Mouse (Mus musculus): ENCODE measurements around the gene Kcnj6. TPM values are rescaled to one million over a fixed set of nuclear protein-coding genes. Genes with fewer than 3 reads are reported as not detected.

Gene Kcnj6
- polyA plus RNA-seq, 1 experiment, result not detected

DNA sequence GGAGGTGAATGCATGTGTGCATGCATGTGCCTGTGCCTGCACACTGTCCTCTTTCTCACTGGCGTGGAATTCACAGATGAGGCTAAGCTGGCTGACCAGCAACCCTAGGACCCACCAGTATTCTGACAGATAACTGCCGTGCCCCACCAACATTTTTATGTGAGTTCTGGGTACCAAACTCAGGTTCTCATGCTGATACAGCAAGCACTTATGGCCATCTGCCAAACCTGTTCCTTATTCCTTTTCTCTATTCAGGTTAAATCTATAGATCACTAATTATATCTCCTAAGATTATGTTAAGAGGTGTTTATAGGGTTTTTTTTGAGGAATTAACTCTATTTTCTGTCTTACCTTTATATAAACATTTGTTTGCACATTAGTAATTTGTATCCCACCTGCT, 29.0 kb downstream of the Kcnj6 start:
- H3K36me3 ChIP-seq (ENCODE audit: control insufficient read depth, insufficient read depth), result no peaks in the 10 kb centered on the region
- H3K79me2 ChIP-seq (ENCODE audit: control insufficient read depth, insufficient read depth), result no peaks in the 10 kb centered on the region
- H3K4me3 ChIP-seq (ENCODE audit: insufficient read depth, poor library complexity, severe bottlenecking), result no peak overlapping the region
- H3K79me3 ChIP-seq (ENCODE audit: low read depth), result no peaks in the 10 kb centered on the region
- no peak overlapping the region for H3ac ChIP-seq (ENCODE audit: control insufficient read depth, insufficient read length, low read depth)
- H3K27me3 ChIP-seq (ENCODE audit: control insufficient read depth, insufficient read depth, insufficient read length), result peaks cover 3% of the 10 kb centered on the region
- TF ChIP-seq MYOG (IDR thresholded peaks at IDR 0.05; ENCODE audit: control insufficient read depth, extremely low read depth, insufficient read length) (no peak), CTCF (IDR thresholded peaks at IDR 0.05; ENCODE audit: control insufficient read depth, insufficient read depth, insufficient read length) (no peak), FOSL1 (IDR thresholded peaks at IDR 0.05; ENCODE audit: insufficient read depth, low read length, poor library complexity, severe bottlenecking) (no peak), CEBPB (IDR thresholded peaks at IDR 0.05; ENCODE audit: low read depth) (no peak), MAX (IDR thresholded peaks at IDR 0.05) (no peak), MYOD1 (IDR thresholded peaks at IDR 0.05; ENCODE audit: control insufficient read depth, insufficient read length, low read depth) (no peak), USF1 (IDR thresholded peaks at IDR 0.05; ENCODE audit: low read depth) (no peak)

DNA sequence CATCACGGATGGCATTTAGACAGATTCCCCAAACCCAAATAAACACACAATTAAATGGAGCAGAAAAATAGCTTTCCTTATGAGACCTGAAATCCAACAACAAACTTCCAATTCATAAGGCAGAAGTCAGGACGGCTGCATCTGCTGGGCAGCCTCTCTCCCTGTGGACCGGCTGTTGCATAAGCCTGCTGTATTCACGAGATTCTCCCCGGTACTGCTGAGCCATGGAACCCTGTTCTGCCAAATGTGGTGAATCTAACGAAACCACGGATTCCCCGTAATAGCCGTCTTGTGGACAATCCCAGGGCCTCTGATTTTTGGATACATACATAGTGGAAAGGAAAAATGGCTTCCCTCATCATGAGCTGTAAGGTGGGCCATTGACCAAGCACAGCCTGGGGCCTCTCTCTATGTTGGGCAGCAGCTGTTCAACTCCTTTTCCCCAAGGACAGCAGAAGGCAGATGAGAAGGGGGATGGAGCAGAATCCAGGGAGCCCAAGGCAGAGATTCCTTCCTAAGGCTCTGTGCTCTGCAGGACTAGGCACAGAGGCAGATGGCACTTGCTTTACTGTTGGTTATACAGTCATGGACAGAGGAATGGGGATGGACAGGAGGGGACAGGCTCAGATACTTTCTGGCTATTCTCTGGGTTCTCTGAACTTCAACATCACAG, 40.2 kb downstream of the Kcnj6 start:
- no peaks in the 10 kb centered on the region for H3K27me3 ChIP-seq (ENCODE audit: control insufficient read depth, insufficient read depth, insufficient read length)
- H3K79me3 ChIP-seq (ENCODE audit: low read depth), result no peaks in the 10 kb centered on the region
- no peak overlapping the region for H3K4me3 ChIP-seq (ENCODE audit: insufficient read depth, poor library complexity, severe bottlenecking)
- H3K79me2 ChIP-seq (ENCODE audit: control insufficient read depth, insufficient read depth), result no peaks in the 10 kb centered on the region
- TF ChIP-seq CEBPB (IDR thresholded peaks at IDR 0.05; ENCODE audit: low read depth) (no peak), USF1 (IDR thresholded peaks at IDR 0.05; ENCODE audit: low read depth) (no peak), MYOD1 (IDR thresholded peaks at IDR 0.05; ENCODE audit: control insufficient read depth, insufficient read length, low read depth) (no peak), FOSL1 (IDR thresholded peaks at IDR 0.05; ENCODE audit: insufficient read depth, low read length, poor library complexity, severe bottlenecking) (no peak), MYOG (IDR thresholded peaks at IDR 0.05; ENCODE audit: control insufficient read depth, extremely low read depth, insufficient read length) (no peak), CTCF (IDR thresholded peaks at IDR 0.05; ENCODE audit: control insufficient read depth, insufficient read depth, insufficient read length) (no peak), MAX (IDR thresholded peaks at IDR 0.05) (no peak)
- no peak overlapping the region for H3ac ChIP-seq (ENCODE audit: control insufficient read depth, insufficient read length, low read depth)
- no peaks in the 10 kb centered on the region for H3K36me3 ChIP-seq (ENCODE audit: control insufficient read depth, insufficient read depth)

GRCm38 (mm10) chr16:94956410-94956809, 41.1 kb downstream of the Kcnj6 start:
- Histone ChIP-seq H3K36me3 (ENCODE audit: control insufficient read depth, insufficient read depth) (no peaks in the 10 kb centered on the region), H3K4me3 (ENCODE audit: insufficient read depth, poor library complexity, severe bottlenecking) (no peak overlapping the region), H3K79me2 (ENCODE audit: control insufficient read depth, insufficient read depth) (no peaks in the 10 kb centered on the region), H3K27me3 (ENCODE audit: control insufficient read depth, insufficient read depth, insufficient read length) (no peaks in the 10 kb centered on the region), H3ac (ENCODE audit: control insufficient read depth, insufficient read length, low read depth) (no peak overlapping the region), H3K79me3 (ENCODE audit: low read depth) (no peaks in the 10 kb centered on the region)
- TF ChIP-seq MYOD1 (IDR thresholded peaks at IDR 0.05; ENCODE audit: control insufficient read depth, insufficient read length, low read depth) (no peak), CTCF (IDR thresholded peaks at IDR 0.05; ENCODE audit: control insufficient read depth, insufficient read depth, insufficient read length) (no peak), USF1 (IDR thresholded peaks at IDR 0.05; ENCODE audit: low read depth) (no peak), MYOG (IDR thresholded peaks at IDR 0.05; ENCODE audit: control insufficient read depth, extremely low read depth, insufficient read length) (no peak), FOSL1 (IDR thresholded peaks at IDR 0.05; ENCODE audit: insufficient read depth, low read length, poor library complexity, severe bottlenecking) (no peak), MAX (IDR thresholded peaks at IDR 0.05) (no peak), CEBPB (IDR thresholded peaks at IDR 0.05; ENCODE audit: low read depth) (no peak)

- Histone ChIP-seq H3K79me3 (ENCODE audit: low read depth) (no peaks in the 10 kb centered on the region), H3ac (ENCODE audit: control insufficient read depth, insufficient read length, low read depth) (no peak overlapping the region), H3K36me3 (ENCODE audit: control insufficient read depth, insufficient read depth) (no peaks in the 10 kb centered on the region), H3K4me3 (ENCODE audit: insufficient read depth, poor library complexity, severe bottlenecking) (no peak overlapping the region), H3K79me2 (ENCODE audit: control insufficient read depth, insufficient read depth) (no peaks in the 10 kb centered on the region), H3K27me3 (ENCODE audit: control insufficient read depth, insufficient read depth, insufficient read length) (no peaks in the 10 kb centered on the region)
- no peak for TF ChIP-seq FOSL1 (IDR thresholded peaks at IDR 0.05; ENCODE audit: insufficient read depth, low read length, poor library complexity, severe bottlenecking)
- TF ChIP-seq CEBPB (IDR thresholded peaks at IDR 0.05; ENCODE audit: low read depth), result no peak
- no peak for TF ChIP-seq MYOG (IDR thresholded peaks at IDR 0.05; ENCODE audit: control insufficient read depth, extremely low read depth, insufficient read length)
- no peak for TF ChIP-seq MYOD1 (IDR thresholded peaks at IDR 0.05; ENCODE audit: control insufficient read depth, insufficient read length, low read depth)
- TF ChIP-seq CTCF (IDR thresholded peaks at IDR 0.05; ENCODE audit: control insufficient read depth, insufficient read depth, insufficient read length), result no peak
- no peak for TF ChIP-seq MAX (IDR thresholded peaks at IDR 0.05)
- no peak for TF ChIP-seq USF1 (IDR thresholded peaks at IDR 0.05; ENCODE audit: low read depth)
Observed at GRCm38 (mm10) chr16:94953294-94953693, 44.2 kb downstream of the Kcnj6 start.

- no peaks in the 10 kb centered on the region for H3K36me3 ChIP-seq (ENCODE audit: control insufficient read depth, insufficient read depth)
- no peak overlapping the region for H3K4me3 ChIP-seq (ENCODE audit: insufficient read depth, poor library complexity, severe bottlenecking)
- H3ac ChIP-seq (ENCODE audit: control insufficient read depth, insufficient read length, low read depth), result no peak overlapping the region
- no peaks in the 10 kb centered on the region for H3K79me2 ChIP-seq (ENCODE audit: control insufficient read depth, insufficient read depth)
- no peaks in the 10 kb centered on the region for H3K27me3 ChIP-seq (ENCODE audit: control insufficient read depth, insufficient read depth, insufficient read length)
- no peaks in the 10 kb centered on the region for H3K79me3 ChIP-seq (ENCODE audit: low read depth)
- TF ChIP-seq CEBPB (IDR thresholded peaks at IDR 0.05; ENCODE audit: low read depth) (no peak), USF1 (IDR thresholded peaks at IDR 0.05; ENCODE audit: low read depth) (no peak), CTCF (IDR thresholded peaks at IDR 0.05; ENCODE audit: control insufficient read depth, insufficient read depth, insufficient read length) (no peak), FOSL1 (IDR thresholded peaks at IDR 0.05; ENCODE audit: insufficient read depth, low read length, poor library complexity, severe bottlenecking) (no peak), MAX (IDR thresholded peaks at IDR 0.05) (no peak), MYOD1 (IDR thresholded peaks at IDR 0.05; ENCODE audit: control insufficient read depth, insufficient read length, low read depth) (no peak)
Observed at GRCm38 (mm10) chr16:94949172-94949571, 48.3 kb downstream of the Kcnj6 start.
